Mouse (Mus musculus): ENCODE results near the gene Lilra6. TPM values are rescaled to one million over a fixed set of nuclear protein-coding genes. Genes with fewer than 3 reads are reported as not detected.

Gene Lilra6
- 0.02 TPM in 1 of 2 replicates, not detected in the other for polyA plus RNA-seq (2012; rRNA removed)

DNA sequence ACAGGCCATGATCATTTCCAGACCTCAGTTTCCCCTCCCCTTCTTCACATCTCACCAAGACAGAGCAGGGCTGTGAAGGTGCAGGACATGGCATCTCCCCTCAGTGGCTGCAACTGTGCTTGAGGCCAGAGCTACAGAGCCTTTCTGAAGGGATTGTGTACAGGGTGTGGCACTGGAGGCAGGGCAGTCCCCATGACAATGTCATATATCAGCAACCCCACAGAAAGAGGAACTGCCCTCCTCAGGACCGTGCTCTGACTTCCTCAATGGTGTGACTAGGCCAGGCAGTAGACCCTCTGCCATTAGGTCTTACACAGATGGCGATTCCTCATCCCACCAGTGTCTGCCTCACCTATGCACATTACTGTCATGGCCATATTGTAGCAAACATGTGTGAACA is at the start of gene Lilra6:
Gene Lilra6, minus strand, starts transcription at position 117 of the 400 bp plus-strand sequence.

DNA sequence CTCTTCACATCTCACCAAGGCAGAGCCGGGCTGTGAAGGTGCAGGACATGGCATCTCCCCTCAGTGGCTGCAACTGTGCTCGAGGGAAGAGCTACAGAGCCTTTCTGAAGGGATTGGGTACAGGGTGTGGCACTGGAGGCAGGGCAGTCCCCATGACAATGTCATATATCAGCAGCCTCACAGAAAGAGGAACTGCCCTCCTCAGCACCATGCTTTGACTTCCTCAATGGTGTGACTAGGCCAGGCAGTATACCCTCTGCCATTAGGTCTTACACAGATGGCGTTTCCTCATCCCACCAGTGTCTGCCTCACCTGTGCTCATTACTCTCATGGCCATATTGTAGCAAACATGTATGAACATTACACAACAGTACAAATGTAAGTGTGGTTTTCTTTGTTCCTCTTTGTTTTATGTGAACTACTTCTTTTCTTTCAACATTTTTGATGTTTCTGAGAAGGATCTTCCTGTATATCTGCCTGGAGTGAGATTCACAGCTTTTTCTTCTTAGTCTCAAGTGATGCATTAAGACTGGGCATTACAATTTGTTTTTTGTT is 17.2 kb downstream of the Lilra6 start, which contains the start of gene Gm14548:
Gene Gm14548, minus strand, starts transcription at position 85 of the 555 bp plus-strand sequence.

Other genes starting within 250 kb of the Lilra6 start
- 9.6 and 14.9 TPM in 2 replicates for gene Leng1, start 249.7 kb downstream of the Lilra6 start, polyA plus RNA-seq (2012; rRNA removed)
- gene Tmc4, start 237.9 kb downstream of the Lilra6 start, polyA plus RNA-seq (2012; rRNA removed), result 11.1 and 12.2 TPM in 2 replicates
- gene Tsen34, start 222.6 kb downstream of the Lilra6 start, polyA plus RNA-seq (2012; rRNA removed), result 145 and 171 TPM in 2 replicates
- 27.2 and 42.3 TPM in 2 replicates for gene Mboat7, start 222.0 kb downstream of the Lilra6 start, polyA plus RNA-seq (2012; rRNA removed)
- gene Rps9, start 211.5 kb downstream of the Lilra6 start, polyA plus RNA-seq (2012; rRNA removed), result 3,019 and 3,270 TPM in 2 replicates
- 0.20 and 0.22 TPM in 2 replicates for gene Pirb, start 195.1 kb downstream of the Lilra6 start, polyA plus RNA-seq (2012; rRNA removed)
- not detected in 2 replicates for gene Gm15448, start 89.8 kb downstream of the Lilra6 start, polyA plus RNA-seq (2012; rRNA removed)
- gene Pira2, start 70.5 kb downstream of the Lilra6 start, polyA plus RNA-seq (2012; rRNA removed), result 0.01 and 0.02 TPM in 2 replicates
- gene Gm14548, start 17.4 kb downstream of the Lilra6 start, polyA plus RNA-seq (2012; rRNA removed), result not detected in 2 replicates
- gene Lair1, start 147.7 kb upstream of the Lilra6 start, polyA plus RNA-seq (2012; rRNA removed), result 0.92 and 1.3 TPM in 2 replicates
- 77.1 and 112 TPM in 2 replicates for gene Ttyh1, start 203.9 kb upstream of the Lilra6 start, polyA plus RNA-seq (2012; rRNA removed)
- gene Leng8, start 221.5 kb upstream of the Lilra6 start, polyA plus RNA-seq (2012; rRNA removed), result 193 and 308 TPM in 2 replicates
- gene Leng9, start 234.9 kb upstream of the Lilra6 start, polyA plus RNA-seq (2012; rRNA removed), result 1.9 and 2.0 TPM in 2 replicates
- gene Cdc42ep5, start 249.4 kb upstream of the Lilra6 start, polyA plus RNA-seq (2012; rRNA removed), result 16.1 and 27.1 TPM in 2 replicates

Data from central nervous system, embryonic 11.5 days (tissue).